Mouse (Mus musculus) myocyte (in vitro differentiated cells): ENCODE measurements at regions not wholly inside any gene's neighbourhood (a gene's known extent, or its start where the extent isn't known, plus 50 kb on each side); places are given as distances from the start of the nearest gene placed in this dataset.

Experiments
- CEBPB ChIP-seq: IDR thresholded peaks from 2 replicates; pipeline ENCODE4 v1.6.1; 2011; ENCODE audit warnings: mild to moderate bottlenecking, moderate library complexity; ENCODE audit not compliant: poor library complexity, insufficient read depth, severe bottlenecking
- MYOG ChIP-seq, 3 experiments: IDR thresholded peaks; one replicate each; pipeline ENCODE4 v1.6.1; 2011; ENCODE audit warnings: control low read depth in 2 of 3, low read depth in 2 of 3, mild to moderate bottlenecking in 2 of 3; ENCODE audit not compliant: insufficient read length in 2 of 3, control insufficient read depth in 1 of 3, insufficient read depth in 1 of 3
- POLR2A ChIP-seq: IDR thresholded peaks from one replicate; pipeline ENCODE4 v1.6.1; 2011; ENCODE audit warnings: low read depth, mild to moderate bottlenecking, control low read depth, moderate library complexity; ENCODE audit not compliant: insufficient read length

DNA sequence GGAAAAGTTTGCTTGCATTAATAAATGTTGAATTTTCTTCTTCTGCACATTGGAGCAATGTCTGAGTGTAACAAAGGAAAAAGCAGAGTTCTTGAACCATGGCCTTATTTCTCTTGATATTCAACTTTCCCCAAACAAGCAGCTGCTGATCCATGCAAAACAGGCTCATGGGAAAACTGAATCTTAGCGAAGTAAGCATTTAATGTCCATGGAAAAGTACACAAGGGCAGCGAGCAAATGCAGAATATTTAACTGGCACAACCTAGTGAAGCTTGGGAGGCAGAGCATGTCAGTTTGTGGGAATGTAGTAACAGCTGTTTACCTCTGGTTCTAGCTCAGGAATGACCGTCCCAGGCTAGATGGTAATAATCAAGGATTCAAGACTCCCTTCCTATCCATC lies 766.7 kb downstream of the Nr2f2 start:
- no peak for TF ChIP-seq POLR2A
- no peak for TF ChIP-seq MYOG (IDR thresholded peaks at IDR 0.05; ENCODE audit: control insufficient read depth in 1 of 3, insufficient read depth in 1 of 3, insufficient read length in 2 of 3, low read depth in 2 of 3)
- no peak for TF ChIP-seq CEBPB
